Mouse (Mus musculus): ENCODE measurements around the gene Shisa5. TPM values are rescaled to one million over a fixed set of nuclear protein-coding genes. Genes with fewer than 3 reads are reported as not detected.

Shisa5 gene
- polyA plus RNA-seq, 1 experiment from 2014 or later: 43.7 TPM

DNA sequence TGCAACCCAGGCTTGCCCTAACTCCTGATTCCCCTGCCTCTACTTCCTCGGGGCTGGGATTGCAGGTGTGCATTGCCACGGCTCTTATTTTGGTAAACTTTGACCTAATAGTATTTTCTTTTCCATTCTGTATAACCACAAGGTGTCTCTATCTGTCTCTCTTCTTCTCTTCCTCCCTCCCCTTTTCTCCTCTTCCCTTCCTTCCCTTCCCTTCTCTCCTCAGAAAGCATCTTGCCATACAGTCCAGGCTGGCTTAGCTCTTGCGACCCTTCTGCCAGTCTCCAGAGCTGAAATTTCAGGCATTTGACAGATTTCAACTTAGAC is 12.3 kb downstream of the Shisa5 start:
- Histone ChIP-seq H3K27me3 (no peaks in the 10 kb centered on the region), H3K4me3 (replicated peaks) (no peak overlapping the region), H3K27ac (no peak overlapping the region), H3K9ac (replicated peaks) (no peak overlapping the region), H3K9me3 (no peaks in the 10 kb centered on the region), H3K36me3 (no peaks in the 10 kb centered on the region), H3K4me2 (replicated peaks) (no peak overlapping the region), H3K4me1 (replicated peaks) (peaks cover 11% of the 10 kb centered on the region)
- no peak for ATAC-seq
- WGBS: 86% methylated on average over 3 of the region's 3 CpGs

DNA sequence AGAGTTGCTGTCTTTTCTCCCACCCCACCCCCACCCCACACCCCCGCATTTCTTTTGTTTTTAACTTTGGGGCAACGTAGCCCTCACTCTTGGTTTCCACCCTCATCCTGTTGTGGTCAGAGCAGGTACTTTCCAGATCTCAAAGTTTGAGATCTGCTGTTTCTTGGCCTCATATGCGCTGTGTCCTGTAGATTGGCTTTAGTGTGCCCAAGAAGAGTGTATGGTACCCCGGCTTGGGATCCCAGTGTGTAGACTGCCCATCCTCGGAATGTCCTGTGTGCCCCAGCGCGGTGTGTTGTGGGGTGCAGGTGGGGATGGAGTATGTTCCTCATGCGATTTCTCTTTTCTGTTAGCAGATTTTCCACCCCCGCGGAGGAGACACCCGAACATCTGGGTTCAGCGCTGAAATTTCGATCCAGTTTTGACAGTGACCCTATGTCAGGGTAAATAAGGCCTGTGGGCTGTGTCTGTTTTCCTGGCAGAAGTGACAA is 12.7 kb downstream of the Shisa5 start:
- Histone ChIP-seq H3K27me3 (no peaks in the 10 kb centered on the region), H3K9me3 (no peaks in the 10 kb centered on the region), H3K4me2 (replicated peaks) (no peak overlapping the region), H3K4me1 (replicated peaks) (peaks cover 11% of the 10 kb centered on the region), H3K4me3 (replicated peaks) (no peak overlapping the region), H3K36me3 (0 out of 2 replicates have a peak, but pooled peaks cover 2% of the 10 kb centered on the region), H3K27ac (no peak overlapping the region), H3K9ac (replicated peaks) (no peak overlapping the region)
- WGBS: 92% methylated on average over 13 of the region's 13 CpGs
- ATAC-seq: no peak

DNA sequence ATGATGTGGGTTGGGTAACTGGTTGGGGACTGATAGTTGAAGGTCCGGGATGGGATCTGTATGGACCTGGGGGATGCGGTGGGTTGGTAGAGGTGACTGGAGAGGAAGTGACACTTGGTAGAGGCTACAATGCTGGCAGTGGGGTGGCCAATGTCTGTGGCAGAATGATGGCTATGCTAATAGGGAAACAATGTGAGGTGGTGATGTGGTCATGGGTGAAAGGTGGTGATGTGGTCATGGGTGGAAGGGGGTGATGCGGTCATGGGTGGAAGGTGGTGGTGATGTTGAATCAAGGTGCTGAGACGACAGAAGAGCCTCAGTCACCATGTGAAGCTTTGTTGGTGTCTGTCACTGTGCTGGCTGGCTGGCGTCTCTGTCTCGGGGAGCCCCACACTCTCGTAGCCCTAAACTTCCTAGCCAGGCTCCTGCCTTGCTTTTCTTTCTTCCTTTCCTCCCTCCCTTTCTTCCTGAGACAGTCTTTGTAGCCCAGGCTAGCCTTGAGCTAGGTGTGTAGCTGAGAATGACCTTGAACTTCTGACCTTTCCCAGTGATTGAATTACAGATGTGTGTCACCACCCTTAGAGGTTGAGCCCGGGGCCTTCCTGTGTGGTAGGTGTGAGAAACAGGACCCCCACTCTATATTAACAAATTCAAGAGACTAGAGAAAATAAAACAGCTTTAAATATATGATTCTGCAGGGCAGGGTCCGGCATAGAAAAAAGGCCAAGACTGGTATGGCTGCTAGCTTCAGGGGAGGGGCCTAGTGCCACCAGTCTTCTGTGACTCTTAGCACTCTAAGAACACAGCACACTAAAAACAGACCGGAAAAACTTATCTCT is 13.5 kb downstream of the Shisa5 start:
- no peak overlapping the region for H3K4me3 ChIP-seq (replicated peaks)
- peaks cover 10% of the 10 kb centered on the region for H3K36me3 ChIP-seq
- no peaks in the 10 kb centered on the region for H3K27me3 ChIP-seq
- H3K4me1 ChIP-seq (replicated peaks): peaks cover 11% of the 10 kb centered on the region
- H3K9ac ChIP-seq (replicated peaks): no peak overlapping the region
- no peak for ATAC-seq
- WGBS: 91% methylated on average over 10 of the region's 10 CpGs
- no peak overlapping the region for H3K4me2 ChIP-seq (replicated peaks)
- H3K27ac ChIP-seq: no peak overlapping the region
- no peaks in the 10 kb centered on the region for H3K9me3 ChIP-seq

DNA sequence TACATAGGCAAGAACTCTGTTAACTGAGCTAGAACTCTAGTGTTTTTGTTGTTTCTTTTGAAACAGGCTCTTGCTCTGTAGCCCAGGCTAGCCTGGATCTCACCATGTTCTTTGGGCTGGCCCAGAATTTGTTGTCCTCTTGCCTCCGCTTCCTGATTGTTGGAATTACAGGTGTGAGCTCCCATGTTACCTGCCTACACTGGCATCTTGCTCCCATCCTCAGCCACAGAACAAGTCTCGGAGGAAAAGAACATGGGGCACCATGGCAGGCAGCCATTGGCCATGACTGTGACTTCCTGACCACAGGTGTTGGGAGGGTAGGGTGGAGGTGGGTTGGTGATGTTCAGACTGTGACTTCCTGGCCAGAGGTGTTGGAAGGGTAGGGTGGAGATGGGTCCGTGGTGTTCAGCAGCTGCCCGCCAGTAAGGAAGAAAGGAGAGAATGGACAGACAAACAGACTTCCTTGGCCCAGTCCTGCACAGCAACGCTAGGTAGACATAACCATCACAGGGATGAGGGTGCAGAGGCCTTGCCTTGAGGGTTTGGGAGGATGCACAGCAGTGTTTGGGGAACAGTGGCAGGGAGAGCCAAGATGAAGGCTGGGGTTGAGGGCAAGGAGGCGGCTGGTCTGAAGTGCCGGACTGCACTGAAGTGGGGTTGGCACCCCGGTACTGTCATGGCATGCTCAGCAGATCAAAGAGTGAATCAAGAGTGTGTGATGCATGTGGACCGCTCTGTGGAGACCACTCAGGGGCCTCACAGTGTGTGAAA is 14.3 kb downstream of the Shisa5 start:
- ATAC-seq: no peak
- H3K27ac ChIP-seq: no peak overlapping the region
- 87% methylated on average over 9 of the region's 9 CpGs for WGBS

DNA sequence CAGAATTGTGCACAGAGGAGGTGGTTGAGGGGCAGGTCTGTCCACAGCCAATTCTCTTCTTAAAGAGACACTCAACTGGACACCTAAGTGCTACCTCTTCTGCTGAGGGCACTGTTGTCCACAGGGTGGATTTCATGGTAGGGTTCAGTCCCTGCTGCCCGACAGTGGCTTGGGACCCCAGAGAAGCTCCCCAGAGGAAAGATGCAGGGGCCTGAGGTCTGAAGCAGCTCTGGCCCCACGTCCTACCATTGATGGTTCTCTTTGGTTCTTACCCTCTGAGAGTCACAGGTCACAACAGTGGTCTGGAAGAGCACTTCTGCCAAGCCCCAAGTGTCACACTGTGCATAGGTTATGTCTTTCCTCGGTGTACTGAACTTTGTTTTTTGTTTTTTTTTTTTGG is 15.0 kb downstream of the Shisa5 start:
- Histone ChIP-seq H3K4me1 (replicated peaks) (peaks cover 11% of the 10 kb centered on the region), H3K4me3 (replicated peaks) (no peak overlapping the region), H3K36me3 (peaks cover 25% of the 10 kb centered on the region), H3K4me2 (replicated peaks) (no peak overlapping the region), H3K27me3 (no peaks in the 10 kb centered on the region), H3K9ac (replicated peaks) (no peak overlapping the region), H3K9me3 (no peaks in the 10 kb centered on the region), H3K27ac (no peak overlapping the region)
- WGBS: 79% methylated on average over 3 of the region's 3 CpGs
- no peak for ATAC-seq

More for the DNA sequence above, 14.3 kb downstream of the Shisa5 start:
- peaks cover 18% of the 10 kb centered on the region for H3K36me3 ChIP-seq
- H3K9me3 ChIP-seq: no peaks in the 10 kb centered on the region
- peaks cover 11% of the 10 kb centered on the region for H3K4me1 ChIP-seq (replicated peaks)
- H3K4me3 ChIP-seq (replicated peaks): no peak overlapping the region
- H3K27me3 ChIP-seq: no peaks in the 10 kb centered on the region
- no peak overlapping the region for H3K4me2 ChIP-seq (replicated peaks)
- H3K9ac ChIP-seq (replicated peaks): no peak overlapping the region

DNA sequence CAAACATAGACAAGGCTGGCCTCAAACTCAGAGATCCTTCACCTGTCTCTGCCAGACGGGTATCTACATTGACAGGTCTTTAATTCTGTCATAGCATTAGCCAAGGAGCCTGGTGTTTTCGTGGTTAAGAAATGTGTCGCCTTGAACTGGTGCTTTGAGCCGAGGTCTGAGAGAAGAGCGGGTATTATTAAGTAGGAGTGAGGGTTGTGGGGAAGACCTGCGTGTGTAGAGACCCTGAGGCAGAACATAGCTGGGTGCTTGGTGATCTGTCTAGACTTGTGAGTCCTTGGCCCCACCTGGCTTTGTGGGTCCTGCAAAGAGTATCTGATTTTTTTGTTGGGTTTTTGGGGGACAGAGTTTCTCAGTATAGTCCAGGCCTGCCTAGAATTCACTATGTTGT is 15.5 kb downstream of the Shisa5 start:
- Histone ChIP-seq H3K4me1 (replicated peaks) (peaks cover 16% of the 10 kb centered on the region), H3K9me3 (no peaks in the 10 kb centered on the region), H3K4me2 (replicated peaks) (no peak overlapping the region), H3K4me3 (replicated peaks) (no peak overlapping the region), H3K36me3 (peaks cover 30% of the 10 kb centered on the region), H3K9ac (replicated peaks) (no peak overlapping the region), H3K27ac (no peak overlapping the region), H3K27me3 (no peaks in the 10 kb centered on the region)
- ATAC-seq: no peak
- WGBS: 82% methylated on average over 6 of the region's 6 CpGs

DNA sequence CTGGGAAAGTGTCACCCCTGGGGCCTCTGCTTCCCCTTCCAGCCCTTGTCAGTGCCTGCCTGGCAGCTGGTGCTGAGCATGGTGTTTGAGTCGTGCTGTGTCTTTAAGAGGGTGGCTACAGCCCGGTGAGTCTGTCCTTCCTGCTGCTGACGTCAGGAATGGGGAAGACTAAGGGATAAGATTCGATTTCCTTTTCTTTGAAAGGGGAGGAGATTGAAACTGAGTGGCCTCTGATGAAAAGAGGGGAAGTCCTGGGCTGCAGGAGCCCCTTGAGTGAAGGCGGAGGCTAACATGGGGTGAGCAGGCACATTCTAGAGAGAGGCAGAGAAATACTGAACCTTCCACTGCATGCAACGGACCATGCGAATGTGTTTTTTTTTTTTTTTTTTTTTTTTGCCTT is 16.3 kb downstream of the Shisa5 start:
- H3K27ac ChIP-seq: peak overlapping the region; percentile 30
- H3K4me2 ChIP-seq (replicated peaks): peak overlapping the region; percentile 50
- H3K27me3 ChIP-seq: no peaks in the 10 kb centered on the region
- H3K9ac ChIP-seq (replicated peaks): peak overlapping the region; percentile 55
- ATAC-seq: peak; percentile 74
- no peaks in the 10 kb centered on the region for H3K9me3 ChIP-seq
- H3K4me1 ChIP-seq (replicated peaks): peaks cover 23% of the 10 kb centered on the region
- H3K4me3 ChIP-seq (replicated peaks): peak overlapping the region; percentile 34
- peaks cover 30% of the 10 kb centered on the region for H3K36me3 ChIP-seq
- WGBS: 9% methylated on average over 7 of the region's 7 CpGs

DNA sequence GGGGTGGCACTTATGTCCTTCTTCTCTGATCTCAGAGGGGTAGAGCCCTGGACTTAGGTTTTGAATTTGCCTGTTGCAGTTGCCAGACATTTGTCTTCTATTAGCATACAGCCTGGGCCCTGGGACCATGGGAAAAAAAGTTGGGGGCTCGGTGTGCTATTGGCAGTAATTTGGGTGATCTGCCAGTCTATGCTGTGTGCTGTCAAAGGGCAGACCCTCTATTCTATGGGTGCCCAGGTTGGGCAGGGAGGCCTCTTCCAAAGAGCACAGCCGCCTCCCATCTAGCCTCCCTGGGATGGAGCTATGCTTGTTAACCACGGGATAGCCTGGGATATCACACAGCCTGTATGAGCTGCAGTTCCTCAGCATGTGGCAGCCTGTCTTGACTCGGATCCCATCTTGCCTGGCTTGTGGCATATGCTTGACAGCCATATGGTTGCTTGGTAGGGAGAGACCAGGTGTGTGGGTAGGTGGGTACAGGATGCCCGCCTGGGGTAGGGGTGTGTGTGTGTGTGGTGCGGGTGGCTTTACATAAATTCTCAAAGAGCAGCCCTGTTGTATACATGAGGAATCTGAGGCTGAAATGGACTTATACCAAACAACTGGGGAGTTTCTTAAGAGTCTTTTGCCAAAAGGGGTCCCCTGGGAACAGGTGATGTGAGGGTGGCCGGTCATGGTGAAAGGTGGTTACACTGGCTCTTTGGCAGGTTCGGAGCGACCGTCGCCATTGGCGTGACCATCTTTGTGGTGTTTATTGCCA is 17.1 kb downstream of the Shisa5 start:
- Histone ChIP-seq H3K4me2 (replicated peaks) (peak overlapping the region; percentile 50), H3K4me1 (replicated peaks) (peaks cover 25% of the 10 kb centered on the region), H3K27me3 (no peaks in the 10 kb centered on the region), H3K9ac (replicated peaks) (peak overlapping the region; percentile 55), H3K27ac (peak overlapping the region; percentile 30; the same call in 1 of the 2 replicates), H3K9me3 (no peaks in the 10 kb centered on the region), H3K36me3 (peaks cover 36% of the 10 kb centered on the region), H3K4me3 (replicated peaks) (peak overlapping the region; percentile 34)
- WGBS: 88% methylated on average over 12 of the region's 12 CpGs
- no peak for ATAC-seq

DNA sequence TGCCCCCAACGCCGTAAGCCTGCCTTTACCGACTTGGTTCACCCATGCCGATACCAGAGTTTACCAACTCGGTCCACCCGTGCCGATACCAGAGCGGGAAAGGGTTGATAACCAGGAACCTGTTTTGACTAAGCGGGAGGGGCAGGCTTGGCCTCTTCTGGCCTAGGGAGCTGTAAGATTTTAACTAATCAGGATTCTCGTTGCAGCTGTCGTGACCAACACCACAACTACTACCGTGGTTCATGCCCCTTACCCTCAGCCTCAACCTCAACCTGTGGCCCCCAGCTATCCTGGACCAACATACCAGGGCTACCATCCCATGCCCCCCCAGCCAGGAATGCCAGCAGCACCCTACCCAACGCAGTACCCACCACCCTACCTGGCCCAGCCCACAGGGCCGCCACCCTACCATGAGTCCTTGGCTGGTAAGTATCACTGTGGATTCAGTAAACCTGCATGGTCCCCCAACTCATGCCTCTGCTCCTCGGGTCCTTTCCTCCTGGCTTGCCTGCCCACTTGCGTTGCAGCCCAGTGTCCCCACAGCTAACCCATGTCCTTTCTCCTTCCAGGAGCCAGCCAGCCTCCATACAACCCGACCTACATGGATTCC is 17.8 kb downstream of the Shisa5 start:
- Histone ChIP-seq H3K4me3 (replicated peaks) (no peak overlapping the region), H3K4me1 (replicated peaks) (peaks cover 25% of the 10 kb centered on the region), H3K9me3 (no peaks in the 10 kb centered on the region), H3K27me3 (no peaks in the 10 kb centered on the region), H3K4me2 (replicated peaks) (no peak overlapping the region), H3K36me3 (peaks cover 44% of the 10 kb centered on the region), H3K9ac (replicated peaks) (0 out of 2 replicates have a peak overlapping the region, but pooled peaks have one; percentile 25), H3K27ac (no peak overlapping the region)
- ATAC-seq: no peak
- 94% methylated on average over 17 of the region's 17 CpGs for WGBS

DNA sequence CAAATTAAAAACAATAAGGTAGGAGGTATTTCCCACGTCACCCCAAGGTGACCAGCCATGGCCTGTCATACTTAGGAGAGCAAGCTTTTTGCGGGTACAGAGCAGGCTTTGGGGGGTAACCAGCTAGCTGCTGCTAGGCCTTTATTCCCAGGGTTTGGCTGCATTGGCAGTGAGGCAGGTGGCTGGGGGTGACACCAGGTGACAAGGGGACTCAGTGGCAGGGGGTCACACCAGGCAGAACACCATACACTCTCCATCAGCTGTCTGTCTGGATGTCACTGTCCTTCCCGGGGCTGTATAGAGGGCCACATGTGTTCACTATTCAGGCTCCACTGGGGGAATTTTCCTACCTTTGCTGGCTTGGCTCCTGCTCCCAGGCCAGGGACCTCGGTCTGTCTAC is 18.6 kb downstream of the Shisa5 start:
- Histone ChIP-seq H3K9me3 (no peaks in the 10 kb centered on the region), H3K36me3 (peaks cover 48% of the 10 kb centered on the region), H3K9ac (replicated peaks) (no peak overlapping the region), H3K27ac (no peak overlapping the region), H3K4me2 (replicated peaks) (no peak overlapping the region), H3K4me1 (replicated peaks) (peaks cover 25% of the 10 kb centered on the region), H3K27me3 (no peaks in the 10 kb centered on the region), H3K4me3 (replicated peaks) (no peak overlapping the region)
- ATAC-seq: no peak
- WGBS: 92% methylated on average over 4 of the region's 4 CpGs

DNA sequence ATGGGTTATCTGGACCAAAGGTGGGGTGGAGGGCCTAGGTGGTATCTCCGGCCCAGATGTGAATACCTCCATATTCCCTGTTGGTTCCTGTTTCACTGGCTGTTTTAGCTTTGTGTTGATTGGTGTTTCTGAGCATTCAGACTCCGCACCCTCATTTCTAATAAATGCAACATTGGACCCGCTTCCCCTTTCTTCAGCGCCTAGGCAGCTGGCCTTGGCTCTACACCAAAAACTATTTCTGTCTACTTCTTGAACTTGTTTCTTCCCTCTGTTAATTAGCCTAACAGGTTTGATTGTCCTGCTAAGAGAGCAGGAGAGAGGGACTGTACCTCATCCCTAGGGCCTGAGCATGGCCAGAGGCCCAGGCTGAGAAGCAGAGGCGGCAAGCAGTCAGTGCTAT is 19.2 kb downstream of the Shisa5 start:
- no peak overlapping the region for H3K9ac ChIP-seq (replicated peaks)
- peaks cover 53% of the 10 kb centered on the region for H3K36me3 ChIP-seq
- H3K27me3 ChIP-seq: no peaks in the 10 kb centered on the region

More for the DNA sequence above, 19.2 kb downstream of the Shisa5 start:
- Histone ChIP-seq H3K4me2 (replicated peaks) (no peak overlapping the region), H3K9me3 (no peaks in the 10 kb centered on the region), H3K4me1 (replicated peaks) (peaks cover 25% of the 10 kb centered on the region), H3K27ac (no peak overlapping the region), H3K4me3 (replicated peaks) (no peak overlapping the region)
- 95% methylated on average over 5 of the region's 5 CpGs for WGBS
- ATAC-seq: no peak

Data from midbrain, embryonic 13.5 days (tissue).